Mouse (Mus musculus) lung, postnatal 10 days (tissue): ENCODE measurements around the gene Tagln.
A peak's percentile ranks its signal among the peaks of the same experiment; 100 is the strongest.

Source experiments
- DNase-seq: peaks from one replicate; pipeline ENCODE4 v3.0.0; 2021

Gene Tagln

GRCm38 (mm10) chr9:45905811-45906237, 30.0 kb downstream of the Tagln start:
- peak; percentile 48 for DNase-seq

DNA sequence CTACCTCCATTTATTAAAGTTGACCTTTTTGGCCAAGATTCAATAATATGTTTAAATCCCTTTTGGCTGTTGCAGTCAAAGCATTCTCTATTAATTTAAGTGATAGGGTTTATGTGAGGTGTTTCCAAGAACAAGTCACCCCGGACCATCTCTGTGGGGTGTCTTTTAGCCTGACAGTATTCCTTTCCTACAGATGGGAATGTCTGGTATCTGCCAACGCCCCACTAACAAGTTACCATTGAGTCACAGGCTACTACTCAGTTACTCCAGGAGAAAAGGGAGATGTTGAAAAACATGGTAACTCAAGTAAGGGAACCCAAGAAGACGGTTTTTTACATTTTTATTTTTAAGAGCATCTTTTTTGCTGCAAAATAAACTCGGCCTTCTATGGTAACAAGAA, 30.7 kb downstream of the Tagln start:
- DNase-seq: no peak

DNA sequence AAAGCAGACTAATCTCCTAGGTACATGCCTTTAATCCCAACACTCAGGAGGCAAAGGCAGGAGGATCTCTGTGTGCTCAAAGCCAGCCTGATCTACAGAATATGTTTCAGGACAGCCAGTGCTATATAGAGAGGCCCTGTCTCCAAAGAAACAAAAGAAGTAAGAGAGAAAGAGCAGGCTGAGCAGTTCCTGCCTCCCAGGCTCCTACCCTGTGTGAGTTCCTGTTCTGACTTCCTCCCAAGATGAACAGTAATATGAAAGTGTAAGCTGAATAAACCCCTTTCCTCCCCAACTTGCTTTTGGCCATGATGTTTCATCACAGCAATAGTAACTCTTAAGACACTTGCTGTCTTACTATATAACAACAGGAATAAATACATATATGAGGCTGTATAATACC, 42.2 kb downstream of the Tagln start:
- no peak for DNase-seq
